Mouse (Mus musculus) lung, postnatal 0 days (tissue): ENCODE measurements around the gene C1galt1c1. TPM values are rescaled to one million over a fixed set of nuclear protein-coding genes. Genes with fewer than 3 reads are reported as not detected.
A peak's percentile ranks its signal among the peaks of the same experiment; 100 is the strongest.

Experiments
- ATAC-seq: fragments of 200-750 bp; cut with Nextera tagmentation; 2 replicates; pipeline ENCODE4 v1.8.0; 2017; ENCODE audit warnings: moderate library complexity
- DNase-seq: peaks from one replicate; pipeline ENCODE4 v3.0.0-alpha.2; 2016; ENCODE audit warnings: low spot score
- H3K27ac ChIP-seq: fragments of 300-500 bp; sonication (generic); 2 replicates; pipeline ENCODE4 v1.5.1; 2014; ENCODE audit warnings: antibody characterized with exemption, mild to moderate bottlenecking, low read length, mixed read lengths
- H3K27me3 ChIP-seq: fragments of 300-500 bp; sonication (generic); replicated peaks from 2 replicates; pipeline ENCODE4 v1.6.1; 2014; ENCODE audit warnings: low read length, mixed read lengths; ENCODE audit not compliant: insufficient read depth
- H3K36me3 ChIP-seq: fragments of 300-500 bp; sonication (generic); 2 replicates; pipeline ENCODE4 v1.6.1; 2014; ENCODE audit warnings: low read length, mixed read lengths; ENCODE audit not compliant: insufficient read depth
- H3K4me1 ChIP-seq: fragments of 300-500 bp; sonication (generic); 2 replicates; pipeline ENCODE4 v1.6.1; 2014; ENCODE audit warnings: antibody characterized with exemption, low read depth, low read length, mixed read lengths; ENCODE audit not compliant: insufficient read depth
- H3K4me2 ChIP-seq: fragments of 300-500 bp; sonication (generic); replicated peaks from 2 replicates; pipeline ENCODE4 v1.6.1; 2014; ENCODE audit warnings: low read depth, mild to moderate bottlenecking, low read length, moderate library complexity, mixed read lengths
- H3K4me3 ChIP-seq: fragments of 300-500 bp; sonication (generic); 2 replicates; pipeline ENCODE4 v1.5.1; 2014; ENCODE audit warnings: low read depth, low read length
- H3K9ac ChIP-seq: fragments of 300-500 bp; sonication (generic); replicated peaks from 2 replicates; pipeline ENCODE4 v1.6.1; 2014; ENCODE audit warnings: low read depth, mild to moderate bottlenecking
- H3K9me3 ChIP-seq: fragments of 300-500 bp; sonication (generic); 2 replicates; pipeline ENCODE4 v1.6.1; 2016; ENCODE audit warnings: low read length, mixed read lengths
- CTCF ChIP-seq: IDR thresholded peaks from 2 replicates; pipeline ENCODE4 v1.5.1; 2016; ENCODE audit warnings: antibody characterized with exemption, mild to moderate bottlenecking
- EP300 ChIP-seq: IDR thresholded peaks from 2 replicates; pipeline ENCODE4 v1.6.1; 2016; ENCODE audit warnings: antibody characterized with exemption, mild to moderate bottlenecking, control low read depth
- WGBS: fragments of 180-500 bp; shearing (Covaris S2); extraction: QIAGEN DNeasy Blood & Tissue Kit; methylation state at CpG from one replicate; pipeline ENCODE4 v1.1.7; 2014; 5-methylcytosine and 5-hydroxymethylcytosine counted together
- polyA plus RNA-seq: library from polyadenylated mRNA; unstranded; fragments of >200 nt; fragmentation: Nextera tagmentation; extraction: Ambion mirVana; gene quantifications from 2 replicates; pipeline ENCODE4 v1.2.1, GENCODE M21; 2015

C1galt1c1 gene
- polyA plus RNA-seq, 1 experiment from 2014 or later: 59.0 TPM

DNA sequence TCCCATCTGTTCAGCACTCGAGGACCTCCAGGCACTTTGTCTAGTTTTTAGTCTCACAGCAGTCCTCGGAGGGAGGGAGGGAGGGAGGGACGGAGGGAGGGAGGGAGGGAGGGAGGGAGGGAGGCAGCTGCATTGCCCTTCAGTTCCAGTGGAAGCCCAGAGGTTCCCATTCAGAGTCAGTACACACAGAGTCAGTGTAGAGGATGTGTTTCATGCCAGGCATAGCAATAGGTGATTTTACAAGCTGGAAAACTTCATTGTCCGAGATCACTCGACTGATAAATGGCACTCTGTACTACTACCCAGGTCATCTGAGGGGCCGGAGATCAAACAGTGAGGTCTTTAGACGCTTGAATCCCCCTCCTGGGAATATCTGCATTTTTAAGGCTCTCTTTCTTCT lies 16.3 kb upstream of the C1galt1c1 start:
- TF ChIP-seq EP300 (no peak), CTCF (no peak)
- no peaks in the 10 kb centered on the region for H3K36me3 ChIP-seq
- no peaks in the 10 kb centered on the region for H3K27me3 ChIP-seq
- H3K9ac ChIP-seq: no peak overlapping the region
- no peak for DNase-seq
- H3K27ac ChIP-seq: no peak overlapping the region
- no peak overlapping the region for H3K4me2 ChIP-seq
- no peaks in the 10 kb centered on the region for H3K4me1 ChIP-seq
- no peak for ATAC-seq
- WGBS: 42% methylated on average over 5 of the region's 7 CpGs
- no peak overlapping the region for H3K4me3 ChIP-seq
- H3K9me3 ChIP-seq: no peaks in the 10 kb centered on the region

DNA sequence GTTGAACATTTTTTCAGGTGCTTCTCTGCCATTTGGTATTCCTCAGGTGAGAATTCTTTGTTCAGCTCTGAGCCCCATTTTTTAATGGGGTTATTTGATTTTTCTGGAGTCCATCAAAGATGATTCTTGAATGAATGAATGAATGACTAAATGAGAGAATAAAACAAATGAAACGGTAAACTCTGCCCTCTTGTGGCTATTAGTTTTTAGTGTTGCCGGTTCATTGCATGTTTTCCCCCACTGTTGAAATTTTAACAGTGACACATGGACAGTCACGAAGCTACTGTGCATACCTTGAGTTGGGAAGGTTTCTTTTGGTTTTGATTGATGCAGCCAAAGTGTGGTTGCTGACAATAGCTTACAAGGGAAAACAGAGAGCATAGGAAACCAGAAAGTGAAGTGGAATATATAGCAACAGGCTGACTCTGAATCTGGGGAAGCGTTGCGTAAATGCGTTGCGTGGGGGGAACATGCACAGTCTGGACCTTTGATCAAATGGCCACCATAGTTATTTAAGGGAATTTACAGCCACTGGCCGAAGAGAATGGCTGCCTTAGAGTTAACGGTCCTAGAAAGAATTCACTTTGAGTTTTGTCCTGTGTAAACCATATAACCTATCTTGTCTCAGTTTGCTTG lies 15.6 kb upstream of the C1galt1c1 start:
- H3K9ac ChIP-seq: no peak overlapping the region
- 55% methylated on average over 9 of the region's 9 CpGs for WGBS

DNA sequence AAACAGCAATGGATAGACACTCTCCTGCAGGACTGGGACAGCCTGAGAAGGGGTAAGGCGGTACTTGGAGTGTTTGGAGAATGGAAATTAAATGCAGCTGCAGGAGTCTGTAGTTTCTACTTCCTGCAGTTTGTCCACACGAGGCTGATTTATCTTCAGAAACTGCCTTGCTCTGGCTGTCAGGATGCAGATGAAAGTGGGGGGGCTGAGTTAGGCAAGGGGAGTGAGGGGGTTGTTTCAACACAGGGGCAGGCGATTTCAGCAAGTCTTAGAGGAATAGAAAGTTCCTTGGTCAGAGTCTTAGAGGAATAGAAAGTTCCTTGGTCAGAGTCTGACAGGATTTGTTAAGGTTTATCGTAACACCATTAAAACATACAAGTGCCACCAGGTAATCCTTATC lies 7.3 kb upstream of the C1galt1c1 start:
- peak; percentile 6 for DNase-seq
- H3K27ac ChIP-seq: no peak overlapping the region
- TF ChIP-seq EP300: no peak
- TF ChIP-seq CTCF: no peak
- ATAC-seq: no peak
- H3K4me1 ChIP-seq: no peaks in the 10 kb centered on the region
- no peaks in the 10 kb centered on the region for H3K9me3 ChIP-seq
- H3K27me3 ChIP-seq: no peaks in the 10 kb centered on the region
- H3K4me3 ChIP-seq: no peak overlapping the region
- H3K9ac ChIP-seq: no peak overlapping the region
- no peak overlapping the region for H3K4me2 ChIP-seq
- no peaks in the 10 kb centered on the region for H3K36me3 ChIP-seq
- 49% methylated on average over 4 of the region's 4 CpGs for WGBS

More for the DNA sequence above, 15.6 kb upstream of the C1galt1c1 start:
- TF ChIP-seq CTCF (no peak), EP300 (no peak)
- H3K36me3 ChIP-seq: no peaks in the 10 kb centered on the region
- H3K4me3 ChIP-seq: no peak overlapping the region
- peak; percentile 12 for DNase-seq
- H3K4me1 ChIP-seq: no peaks in the 10 kb centered on the region
- ATAC-seq: no peak
- no peaks in the 10 kb centered on the region for H3K27me3 ChIP-seq
- no peak overlapping the region for H3K27ac ChIP-seq
- H3K9me3 ChIP-seq: no peaks in the 10 kb centered on the region
- H3K4me2 ChIP-seq: no peak overlapping the region

DNA sequence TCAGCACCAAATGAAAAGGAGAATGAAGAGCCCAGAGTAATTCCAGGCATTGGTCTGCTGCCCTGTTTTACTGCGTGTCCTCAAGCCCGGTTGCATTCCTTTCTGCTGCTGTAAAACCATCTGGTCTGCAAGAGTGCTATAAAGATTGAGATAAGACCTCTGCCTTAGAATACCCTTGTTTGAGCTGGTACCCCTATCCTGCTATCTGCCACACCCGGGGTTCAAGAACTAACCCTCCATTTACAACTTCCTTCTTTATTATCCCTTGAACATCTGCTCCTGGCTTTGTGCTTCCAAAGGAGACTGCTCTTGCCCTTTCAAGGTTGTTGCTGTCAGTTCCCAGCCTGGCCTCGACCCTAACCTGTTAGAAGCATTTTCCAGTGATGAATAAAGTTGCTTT lies 6.5 kb upstream of the C1galt1c1 start:
- Histone ChIP-seq H3K4me3 (no peak overlapping the region), H3K4me1 (no peaks in the 10 kb centered on the region), H3K4me2 (no peak overlapping the region), H3K27me3 (no peaks in the 10 kb centered on the region), H3K36me3 (no peaks in the 10 kb centered on the region), H3K9me3 (no peaks in the 10 kb centered on the region), H3K9ac (no peak overlapping the region), H3K27ac (no peak overlapping the region)
- ATAC-seq (no peak), DNase-seq (no peak)
- no peak for TF ChIP-seq CTCF
- TF ChIP-seq EP300: no peak
- 30% methylated on average over 4 of the region's 4 CpGs for WGBS

DNA sequence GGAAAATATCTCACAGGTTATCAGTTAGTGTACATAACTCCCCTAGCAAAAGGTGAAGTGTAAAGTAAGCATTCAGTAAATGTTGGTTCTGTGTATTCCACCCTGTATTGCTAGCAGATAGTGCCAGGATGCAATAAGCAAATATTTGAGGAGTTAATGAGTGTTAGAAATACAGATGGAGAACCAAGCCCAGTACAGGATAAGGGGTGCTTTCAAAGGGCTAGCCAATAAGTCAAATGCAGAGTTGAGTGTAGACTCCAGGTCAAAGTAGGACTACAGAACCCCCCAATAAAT lies 698 bp upstream of the C1galt1c1 start:
- peak overlapping the region; percentile 32; the same call in 1 of the 2 replicates for H3K27ac ChIP-seq
- H3K27me3 ChIP-seq: no peaks in the 10 kb centered on the region
- H3K9ac ChIP-seq: no peak overlapping the region
- peak overlapping the region; percentile 31; the same call in 1 of the 2 replicates for H3K4me3 ChIP-seq
- peak; percentile 59; the same call in 1 of the 2 replicates for TF ChIP-seq EP300
- no peak for TF ChIP-seq CTCF
- H3K4me2 ChIP-seq: peak overlapping the region; percentile 42
- H3K9me3 ChIP-seq: no peaks in the 10 kb centered on the region
- H3K4me1 ChIP-seq: no peaks in the 10 kb centered on the region
- no peaks in the 10 kb centered on the region for H3K36me3 ChIP-seq
- no peak; the same call in 1 of the 2 replicates for ATAC-seq
- no peak for DNase-seq

DNA sequence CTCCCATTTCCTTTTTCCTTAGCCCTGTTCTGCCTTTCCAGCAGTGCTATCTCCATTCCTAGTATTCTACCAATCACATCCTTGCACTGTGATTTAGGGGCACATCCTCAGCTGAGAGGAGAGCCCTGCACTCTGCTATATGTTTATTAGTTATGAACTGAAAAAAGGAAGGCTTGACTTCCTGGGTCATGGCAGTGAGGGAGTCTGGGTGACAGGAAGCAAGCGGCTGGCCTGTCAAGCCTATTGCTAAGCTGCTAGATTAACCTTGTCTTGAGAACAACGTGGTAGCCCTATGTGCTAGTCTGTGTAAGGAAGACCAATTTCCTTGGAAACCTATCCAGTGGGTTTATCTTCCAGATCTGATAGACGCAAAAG lies 33.9 kb downstream of the C1galt1c1 start:
- H3K4me1 ChIP-seq: no peaks in the 10 kb centered on the region
- 17% methylated on average over 3 of the region's 3 CpGs for WGBS
- H3K4me2 ChIP-seq: peak overlapping the region; percentile 53
- ATAC-seq (peak; percentile 71), DNase-seq (peak; percentile 32)
- peak overlapping the region; percentile 52 for H3K4me3 ChIP-seq
- no peaks in the 10 kb centered on the region for H3K36me3 ChIP-seq
- no peaks in the 10 kb centered on the region for H3K27me3 ChIP-seq
- peak overlapping the region; percentile 65 for H3K9ac ChIP-seq
- no peaks in the 10 kb centered on the region for H3K9me3 ChIP-seq
- TF ChIP-seq EP300 (no peak), CTCF (no peak)
- peak overlapping the region; percentile 91 for H3K27ac ChIP-seq
